Mouse (Mus musculus) heart, adult 2 months (tissue): ENCODE measurements at regions not wholly inside any gene's neighbourhood (a gene's known extent, or its start where the extent isn't known, plus 50 kb on each side); places are given as distances from the start of the nearest gene placed in this dataset.

Experiments
- DNase-seq, 2 experiments: peaks; one replicate each; pipeline ENCODE4 v3.0.0; 2021
- H3K27ac ChIP-seq: fragments of 200-600 bp; 2 replicates; pipeline ENCODE4 v1.8.1; 2022
- H3K27me3 ChIP-seq: fragments of 200-500 bp; 2 replicates; pipeline ENCODE4 v1.6.1; 2012; ENCODE audit warnings: mild to moderate bottlenecking, low read length, inconsistent platforms, mixed read lengths; ENCODE audit not compliant: control insufficient read depth, insufficient read depth
- H3K36me3 ChIP-seq: fragments of 200-500 bp; 2 replicates; pipeline ENCODE4 v1.6.1; 2012; ENCODE audit warnings: low read length, inconsistent platforms; ENCODE audit not compliant: control insufficient read depth, insufficient read depth
- H3K4me1 ChIP-seq: fragments of 200-500 bp; 2 replicates; pipeline ENCODE4 v1.6.1; 2011; ENCODE audit warnings: low read length; ENCODE audit not compliant: control insufficient read depth, insufficient read depth
- H3K4me3 ChIP-seq: fragments of 200-600 bp; 2 replicates; pipeline ENCODE4 v1.8.1; 2022
- H3K79me2 ChIP-seq: fragments of 200-500 bp; replicated peaks from 2 replicates; pipeline ENCODE4 v1.6.1; 2012; ENCODE audit warnings: mild to moderate bottlenecking, inconsistent platforms, low read length, moderate library complexity, mixed read lengths; ENCODE audit not compliant: control insufficient read depth, insufficient read depth
- H3K9ac ChIP-seq: fragments of 200-500 bp; 2 replicates; pipeline ENCODE4 v1.6.1; 2012; ENCODE audit warnings: low read depth, mild to moderate bottlenecking, control low read depth, inconsistent platforms, low read length, mixed read lengths
- CTCF ChIP-seq: fragments of 200-600 bp; IDR thresholded peaks from 2 replicates; pipeline ENCODE4 v1.8.1; 2022; ENCODE audit warnings: antibody characterized with exemption, mild to moderate bottlenecking, moderate library complexity
- EP300 ChIP-seq: fragments of 200-500 bp; IDR thresholded peaks from 2 replicates; pipeline ENCODE4 v1.6.1; 2011; ENCODE audit warnings: low read depth, low read length, control low read depth; ENCODE audit not compliant: insufficient read depth
- POLR2A ChIP-seq: fragments of 200-500 bp; IDR thresholded peaks from 2 replicates; pipeline ENCODE4 v1.6.1; 2011; ENCODE audit warnings: mild to moderate bottlenecking, low read depth, low read length, control low read depth; ENCODE audit not compliant: insufficient read depth
- WGBS: fragments of 180-500 bp; shearing (Covaris S2); methylation state at CpG from one replicate; pipeline ENCODE4 v1.1.7; 2018; 5-methylcytosine and 5-hydroxymethylcytosine counted together
- intact Hi-C: fragments of 180-260 bp; cut with DNase I; formaldehyde crosslinking; loops from one replicate; pipeline ENCODE4 v1.15.1; 2025

DNA sequence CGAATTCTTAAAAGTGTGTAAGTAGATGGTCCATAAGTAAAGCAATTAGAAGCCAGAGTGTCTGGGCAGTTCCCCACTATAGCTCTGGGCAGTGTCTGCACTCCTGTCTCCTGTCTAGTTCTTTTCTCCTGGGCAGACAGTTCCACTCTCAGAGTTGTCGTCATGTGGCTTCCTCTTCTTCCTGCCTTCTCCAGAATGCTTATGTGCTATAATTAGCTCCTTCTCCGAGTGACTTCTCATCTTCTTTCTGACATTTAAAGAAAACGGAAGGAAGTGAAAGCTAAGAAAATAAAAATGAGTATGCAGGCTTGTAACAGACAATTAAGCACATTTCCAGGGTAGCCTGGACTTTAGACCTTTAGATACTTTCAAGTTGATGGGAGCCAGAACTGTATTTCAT lies 155.1 kb upstream of the Tnfaip3 start:
- intact Hi-C loops: no loop called here
- Histone ChIP-seq H3K9ac (no peak overlapping the region), H3K4me1 (peaks cover 4% of the 10 kb centered on the region), H3K27me3 (no peaks in the 10 kb centered on the region), H3K4me3 (no peak overlapping the region), H3K27ac (no peak overlapping the region; the same call in 1 of the 2 replicates), H3K36me3 (peaks cover 4% of the 10 kb centered on the region), H3K79me2 (no peaks in the 10 kb centered on the region)
- WGBS: 14% methylated on average over 4 of the region's 4 CpGs
- DNase-seq: no peak
- TF ChIP-seq CTCF (no peak), POLR2A (no peak), EP300 (no peak)

GRCm38 (mm10) chr10:19169272-19169671 lies 153.8 kb upstream of the Tnfaip3 start:
- H3K27me3 ChIP-seq: no peaks in the 10 kb centered on the region
- intact Hi-C loops: no loop called here
- no peak overlapping the region for H3K9ac ChIP-seq
- peaks cover 4% of the 10 kb centered on the region for H3K36me3 ChIP-seq
- 86% methylated on average over 2 of the region's 2 CpGs for WGBS
- H3K27ac ChIP-seq: no peak overlapping the region
- H3K4me3 ChIP-seq: no peak overlapping the region
- TF ChIP-seq POLR2A (no peak), EP300 (no peak), CTCF (peak; percentile 51)
- no peak for DNase-seq
- H3K79me2 ChIP-seq: no peaks in the 10 kb centered on the region
- peaks cover 4% of the 10 kb centered on the region for H3K4me1 ChIP-seq

GRCm38 (mm10) chr10:19168362-19168761 lies 152.9 kb upstream of the Tnfaip3 start:
- peaks cover 4% of the 10 kb centered on the region for H3K36me3 ChIP-seq
- no peaks in the 10 kb centered on the region for H3K27me3 ChIP-seq
- no peaks in the 10 kb centered on the region for H3K79me2 ChIP-seq
- peaks cover 4% of the 10 kb centered on the region for H3K4me1 ChIP-seq
- H3K9ac ChIP-seq: no peak overlapping the region
- intact Hi-C loops: no loop called here
- H3K4me3 ChIP-seq: no peak overlapping the region
- TF ChIP-seq EP300 (no peak), CTCF (no peak), POLR2A (no peak)
- 86% methylated on average over 5 of the region's 5 CpGs for WGBS
- H3K27ac ChIP-seq: no peak overlapping the region
- DNase-seq: no peak

- peak in 1 of 2 experiments; percentile 23 for DNase-seq
- H3K9ac ChIP-seq: no peak overlapping the region
- H3K27ac ChIP-seq: no peak overlapping the region; the same call in 1 of the 2 replicates
- no peaks in the 10 kb centered on the region for H3K79me2 ChIP-seq
- no peaks in the 10 kb centered on the region for H3K27me3 ChIP-seq
- intact Hi-C loops: no loop called here
- H3K4me3 ChIP-seq: no peak overlapping the region
- H3K36me3 ChIP-seq: peaks cover 4% of the 10 kb centered on the region
- H3K4me1 ChIP-seq: peaks cover 4% of the 10 kb centered on the region
- WGBS: 40% methylated on average over 8 of the region's 8 CpGs
- no peak for TF ChIP-seq POLR2A
- TF ChIP-seq CTCF: no peak
- no peak for TF ChIP-seq EP300
Measured at GRCm38 (mm10) chr10:19167641-19168271, 152.3 kb upstream of the Tnfaip3 start.

DNA sequence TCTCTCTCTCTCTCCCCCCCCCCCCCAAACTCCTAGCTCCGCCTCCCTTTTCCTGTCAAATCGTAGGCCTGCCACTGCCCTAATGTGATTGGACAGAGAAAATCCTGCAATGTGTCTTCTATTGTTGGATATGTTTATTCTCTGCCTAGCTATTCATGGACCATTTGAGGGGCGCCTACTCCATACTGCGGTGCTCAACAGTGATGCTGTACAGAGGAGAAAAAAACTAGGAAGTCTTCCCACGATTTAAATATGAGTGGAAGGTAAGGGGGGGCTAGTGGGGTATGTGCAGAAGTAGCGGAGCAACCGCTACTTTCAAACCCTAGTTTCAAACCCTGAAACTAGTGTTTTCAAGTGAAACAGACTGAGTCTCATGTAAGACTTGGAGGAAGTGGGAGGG lies 151.6 kb upstream of the Tnfaip3 start:
- H3K4me1 ChIP-seq: peaks cover 4% of the 10 kb centered on the region
- H3K36me3 ChIP-seq: peaks cover 4% of the 10 kb centered on the region
- no peak overlapping the region for H3K4me3 ChIP-seq
- no peaks in the 10 kb centered on the region for H3K27me3 ChIP-seq
- no peak overlapping the region for H3K27ac ChIP-seq
- 79% methylated on average over 7 of the region's 7 CpGs for WGBS
- no peak for TF ChIP-seq POLR2A
- TF ChIP-seq EP300: no peak
- TF ChIP-seq CTCF: no peak
- no peaks in the 10 kb centered on the region for H3K79me2 ChIP-seq
- intact Hi-C loops: no loop called here
- no peak for DNase-seq
- H3K9ac ChIP-seq: no peak overlapping the region

- no peak for DNase-seq
- no peak for TF ChIP-seq POLR2A
- TF ChIP-seq EP300: no peak
- no peak for TF ChIP-seq CTCF
- Histone ChIP-seq H3K4me1 (no peaks in the 10 kb centered on the region), H3K4me3 (no peak overlapping the region), H3K36me3 (no peaks in the 10 kb centered on the region), H3K27ac (no peak overlapping the region), H3K9ac (no peak overlapping the region), H3K79me2 (no peaks in the 10 kb centered on the region), H3K27me3 (no peaks in the 10 kb centered on the region)
- intact Hi-C loops: no loop called here
- 83% methylated on average over 2 of the region's 2 CpGs for whole genome bisulfite sequencing
Measured at GRCm38 (mm10) chr10:19162104-19162503, 146.6 kb upstream of the Tnfaip3 start.
